Mouse (Mus musculus): ENCODE results near the gene Slit3. TPM values are rescaled to one million over a fixed set of nuclear protein-coding genes. Genes with fewer than 3 reads are reported as not detected.

The Slit3 gene
- 0.34 and 1.4 TPM in 2 replicates for total RNA-seq (2023)

GRCm38 (mm10) chr11:35120894-35121610, at the start of gene Slit3:
TSS of gene Slit3 (plus strand) at chr11:35121224.

